ENCODE assay signal across 9 mouse cellular contexts in the genomic region with DNA sequence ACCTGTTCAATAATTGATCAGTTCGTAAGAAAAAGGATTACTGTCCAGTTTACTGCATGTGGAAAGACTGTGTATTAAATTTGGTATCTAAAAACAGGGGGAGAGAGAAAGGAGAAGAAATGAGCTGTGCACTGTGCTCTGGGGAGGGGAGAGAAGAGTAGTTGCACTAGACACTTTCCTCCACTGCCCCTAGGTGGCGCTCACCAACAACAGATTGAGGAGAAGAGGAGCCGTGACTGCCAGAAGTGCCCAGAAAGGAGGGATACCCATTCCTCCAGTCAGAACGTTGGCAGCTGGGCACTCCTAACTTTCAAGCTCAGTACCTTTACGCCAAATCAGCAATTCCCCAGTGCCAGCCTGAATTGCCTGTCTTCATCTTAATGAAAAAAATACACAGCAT.
DNase-seq lines count a peak whose midpoint lies in the region; ATAC-seq lines count a peak whose summit lies in the region.
"Had no signal": no experiment of that assay in that cellular context is flagged by ENCODE, and none has a peak within 500 bp of the region (broad histone marks: within the 10 kb centered on the region; RNA-seq: fewer than 3 reads in every experiment).

No protein-coding gene starts in this region.

- no peak overlapping the region for H3K4me3 ChIP-seq in intestine, embryonic 16.5 days (ENCODE audit: low read length)
- H3K4me3 ChIP-seq in midbrain, embryonic 11.5 days (ENCODE audit: low read depth, low read length): no peak overlapping the region
- H3K4me3 ChIP-seq: megakaryocyte, embryonic 14.5 days had no signal

- peak; percentile 80 for DNase-seq in R1 (ENCODE audit: low read depth, low spot score)
- peak; percentile 85 for DNase-seq in cerebellum, adult 9-10 months
- DNase-seq in frontal cortex, postnatal 14 days (ENCODE audit: low spot score in 2 of 2): peak; percentile 51 to 78
- DNase-seq in left cerebral cortex, postnatal 14 days (ENCODE audit: low spot score in 2 of 2): peak; percentile 76 to 87
- peak; percentile 96 for DNase-seq in midbrain, embryonic 11.5 days (ENCODE audit: low spot score, missing footprints)
- peak; percentile 56 to 63 for DNase-seq in right cerebral cortex, postnatal 36 days (ENCODE audit: low spot score in 2 of 2)
- DNase-seq in urinary bladder, postnatal 4 days (ENCODE audit: low spot score in 2 of 2): peak; percentile 52 to 82

- no peak overlapping the region for H3K4me2 ChIP-seq in intestine, embryonic 16.5 days (ENCODE audit: low read depth, low read length)
- H3K4me2 ChIP-seq in midbrain, embryonic 11.5 days: no peak overlapping the region

- H3K9ac ChIP-seq in intestine, embryonic 16.5 days (ENCODE audit: low read depth, low read length): no peak overlapping the region
- no peak overlapping the region for H3K9ac ChIP-seq in midbrain, embryonic 11.5 days (ENCODE audit: low read length)

- H3K27ac ChIP-seq in intestine, embryonic 16.5 days (ENCODE audit: low read length): no peak overlapping the region
- H3K27ac ChIP-seq in midbrain, embryonic 11.5 days (ENCODE audit: low read depth, low read length): no peak overlapping the region

- ATAC-seq in intestine, embryonic 16.5 days: peak; percentile 57; the same call in 1 of the 2 replicates
- ATAC-seq in midbrain, embryonic 11.5 days (ENCODE audit: low FRiP score): peak; percentile 80

- H3K9me3 ChIP-seq in intestine, embryonic 16.5 days (ENCODE audit: control insufficient read depth, low read length): no peaks in the 10 kb centered on the region
- H3K9me3 ChIP-seq in midbrain, embryonic 11.5 days (ENCODE audit: control insufficient read depth, low read length): no peaks in the 10 kb centered on the region

- 11% methylated on average over 5 of the region's 5 CpGs for WGBS in intestine, embryonic 16.5 days
- WGBS in midbrain, embryonic 11.5 days: 12% methylated on average over 5 of the region's 5 CpGs

- no peaks in the 10 kb centered on the region for H3K36me3 ChIP-seq in intestine, embryonic 16.5 days (ENCODE audit: control insufficient read depth, insufficient read depth, low read length)
- no peaks in the 10 kb centered on the region for H3K36me3 ChIP-seq in midbrain, embryonic 11.5 days (ENCODE audit: control insufficient read depth, insufficient read depth, low read length)

- peaks cover 6% of the 10 kb centered on the region; the same call in 1 of the 2 replicates for H3K4me1 ChIP-seq in intestine, embryonic 16.5 days (ENCODE audit: control insufficient read depth, insufficient read depth, low read length)
- peaks cover 9% of the 10 kb centered on the region; the same call in 1 of the 2 replicates for H3K4me1 ChIP-seq in midbrain, embryonic 11.5 days (ENCODE audit: control insufficient read depth, insufficient read depth, low read length)

- intact Hi-C loops in left cerebral cortex, postnatal 14 days (cut with DNase I): loop anchor here (2.0 kb wide), 2 partner anchors 42 to 202 kb away; no protein-coding TSS in a partner anchor

- H3K27me3 ChIP-seq in intestine, embryonic 16.5 days (replicated peaks; ENCODE audit: control insufficient read depth, insufficient read depth, low read length): no peaks in the 10 kb centered on the region
- H3K27me3 ChIP-seq in midbrain, embryonic 11.5 days (ENCODE audit: control insufficient read depth, insufficient read depth, low read length): no peaks in the 10 kb centered on the region
- H3K27me3 ChIP-seq: megakaryocyte, embryonic 14.5 days had no signal
